ENCODE assay signal across 22 mouse cellular contexts in the genomic region with DNA sequence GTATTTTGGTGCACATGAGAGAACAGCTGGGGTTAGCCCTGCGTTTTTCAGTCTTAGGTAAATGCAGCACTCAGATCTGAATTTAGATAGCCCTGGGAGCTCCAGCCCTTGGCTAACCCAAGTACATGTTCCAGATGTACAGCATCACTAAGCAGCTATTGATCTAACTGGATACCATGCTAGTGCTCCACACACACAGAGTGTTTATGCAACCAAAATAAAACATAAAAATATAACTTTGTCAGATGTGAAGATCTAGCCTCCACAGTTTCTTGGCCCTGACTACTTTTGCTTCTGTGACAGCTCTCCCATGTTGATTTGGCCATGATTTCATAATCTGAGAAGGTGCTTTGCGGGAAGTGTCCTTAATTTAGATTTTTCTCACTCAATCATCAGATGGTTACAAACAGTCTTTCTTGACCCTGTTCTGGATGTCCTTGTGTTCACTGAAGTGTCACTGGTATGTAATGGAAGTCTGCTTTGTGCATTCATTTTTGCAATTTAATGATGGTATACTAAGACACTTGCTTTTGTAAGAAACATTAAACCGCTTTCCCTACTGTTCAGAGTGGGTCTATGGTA.
DNase-seq lines count a peak whose midpoint lies in the region; ATAC-seq and TF ChIP-seq lines count a peak whose summit lies in the region.
"Had no signal": no experiment of that assay in that cellular context is flagged by ENCODE, and none has a peak within 500 bp of the region (broad histone marks: within the 10 kb centered on the region; RNA-seq: fewer than 3 reads in every experiment).

No protein-coding gene starts in this region.

- H3K4me2 ChIP-seq in lung, embryonic 14.5 days, result no peak overlapping the region
- no peak overlapping the region for H3K4me2 ChIP-seq in lung, embryonic 16.5 days (ENCODE audit: low read depth, low read length)
- H3K4me2 ChIP-seq: embryonic facial prominence, embryonic 13.5 days; embryonic facial prominence, embryonic 15.5 days; forebrain, embryonic 12.5 days had no signal

- 62% methylated on average over 3 of the region's 3 CpGs for WGBS in lung, embryonic 14.5 days
- WGBS in lung, embryonic 16.5 days, result 51% methylated on average over 3 of the region's 3 CpGs

- no peak overlapping the region for H3K27ac ChIP-seq in lung, embryonic 14.5 days (ENCODE audit: low read depth)
- H3K27ac ChIP-seq in lung, embryonic 16.5 days (ENCODE audit: low read length), result no peak overlapping the region
- H3K27ac ChIP-seq: embryonic facial prominence, embryonic 13.5 days; embryonic facial prominence, embryonic 15.5 days; forebrain, embryonic 10.5 days; forebrain, embryonic 12.5 days had no signal

- no peaks in the 10 kb centered on the region for H3K4me1 ChIP-seq in lung, embryonic 14.5 days (ENCODE audit: insufficient read depth)
- H3K4me1 ChIP-seq in lung, embryonic 16.5 days (replicated peaks; ENCODE audit: control insufficient read depth, insufficient read depth, low read length), result no peaks in the 10 kb centered on the region
- H3K4me1 ChIP-seq: forebrain, embryonic 10.5 days; forebrain, embryonic 12.5 days had no signal

- no peaks in the 10 kb centered on the region for H3K27me3 ChIP-seq in lung, embryonic 14.5 days (ENCODE audit: insufficient read depth, low read length)
- H3K27me3 ChIP-seq in lung, embryonic 16.5 days (ENCODE audit: control insufficient read depth, insufficient read depth, low read depth, low read length), result no peaks in the 10 kb centered on the region
- H3K27me3 ChIP-seq: embryonic facial prominence, embryonic 13.5 days; embryonic facial prominence, embryonic 15.5 days; forebrain, embryonic 12.5 days had no signal

- no peak overlapping the region for H3K4me3 ChIP-seq in lung, embryonic 14.5 days (ENCODE audit: low read depth, low read length)
- no peak overlapping the region for H3K4me3 ChIP-seq in lung, embryonic 16.5 days (ENCODE audit: low read length)
- H3K4me3 ChIP-seq: embryonic facial prominence, embryonic 13.5 days; embryonic facial prominence, embryonic 15.5 days; erythroblast, embryonic 14.5 days; forebrain, embryonic 10.5 days; forebrain, embryonic 12.5 days had no signal

- no peaks in the 10 kb centered on the region for H3K36me3 ChIP-seq in lung, embryonic 14.5 days (ENCODE audit: insufficient read depth)
- H3K36me3 ChIP-seq in lung, embryonic 16.5 days (ENCODE audit: control insufficient read depth, insufficient read depth, low read length), result no peaks in the 10 kb centered on the region
- H3K36me3 ChIP-seq: embryonic facial prominence, embryonic 13.5 days; embryonic facial prominence, embryonic 15.5 days; forebrain, embryonic 10.5 days; forebrain, embryonic 12.5 days had no signal

- no peak overlapping the region for H3K9ac ChIP-seq in lung, embryonic 14.5 days
- no peak overlapping the region for H3K9ac ChIP-seq in lung, embryonic 16.5 days (ENCODE audit: low read length)
- H3K9ac ChIP-seq: embryonic facial prominence, embryonic 13.5 days; embryonic facial prominence, embryonic 15.5 days; forebrain, embryonic 12.5 days had no signal

- ATAC-seq in lung, embryonic 14.5 days (ENCODE audit: insufficient read depth), result peak; percentile 83; the same call in 1 of the 2 replicates
- peak; percentile 91 for ATAC-seq in lung, embryonic 16.5 days (ENCODE audit: low read depth)
- ATAC-seq: forebrain, embryonic 14.5 days had no signal

- DNase-seq in lung, embryonic 14.5 days, result peak; percentile 70
- no peak for DNase-seq in lung, postnatal 14 days
- no peak for DNase-seq in lung, postnatal 25 days (ENCODE audit: low spot score)
- DNase-seq in lung, postnatal 36 days, result peak; percentile 7
- DNase-seq in lung, postnatal 4 days, result no peak
- DNase-seq: adrenal gland, adult 2 months; adrenal gland, postnatal 10 days; adrenal gland, postnatal 25 days; cerebellum, adult 11 months; cerebellum, adult 18-20 months; cerebellum, adult 8-10 months; cerebellum, adult 9-11 months; cerebellum, postnatal 14 days; cerebellum, postnatal 36 days; embryo, embryonic 11 days had no signal

- no peak for TF ChIP-seq CTCF in lung, embryonic 14.5 days (IDR thresholded peaks at IDR 0.05; ENCODE audit: low read depth)

- H3K9me3 ChIP-seq in lung, embryonic 14.5 days (ENCODE audit: low read depth, low read length), result no peaks in the 10 kb centered on the region
- H3K9me3 ChIP-seq in lung, embryonic 16.5 days (ENCODE audit: control insufficient read depth, low read length), result no peaks in the 10 kb centered on the region
- H3K9me3 ChIP-seq: embryonic facial prominence, embryonic 13.5 days; embryonic facial prominence, embryonic 15.5 days; forebrain, embryonic 10.5 days; forebrain, embryonic 12.5 days had no signal

Comparison
In these comparisons a context has a peak if more than half of its experiments do, and no peak if none do; other contexts are left out.
1. DNase-seq: peak in lung, embryonic 14.5 days (single experiment) and lung, postnatal 36 days (single experiment); none in lung, postnatal 14 days (single experiment), lung, postnatal 25 days (single experiment) and lung, postnatal 4 days (0 of 2).